Mouse (Mus musculus) CD8-positive naive resting alpha-beta T cell, adult 2 months (primary cell): ENCODE measurements around the gene Mettl7a1.
"Not testable (repeated sequence)": the region's sequence is repeated elsewhere in the genome, so short reads cannot be mapped to it uniquely, and the experiment has no call there.

Experiments used
- DNase-seq, 2 experiments: peaks; one replicate each; pipeline ENCODE4 v3.0.0; 2022; ENCODE audit warnings: low read depth in 2 of 2, low spot score in 2 of 2

Gene Mettl7a1

GRCm38 (mm10) chr15:100304019-100304991 is at the start of gene Mettl7a1:
TSS of gene Mettl7a1 (plus strand) at chr15:100304140.
- DNase-seq = peak; percentile 17 to 35

GRCm38 (mm10) chr15:100256386-100256785 is 47.6 kb upstream of the Mettl7a1 start:
- no peak for DNase-seq

- no peak for DNase-seq
Observed at GRCm38 (mm10) chr15:100257305-100257704, 46.6 kb upstream of the Mettl7a1 start.

- DNase-seq = no peak
Observed at GRCm38 (mm10) chr15:100258646-100259425, 45.1 kb upstream of the Mettl7a1 start.

- DNase-seq = not testable (repeated sequence)
Observed at GRCm38 (mm10) chr15:100260351-100260750, 43.6 kb upstream of the Mettl7a1 start.

- DNase-seq = peak in 1 of 2 experiments; percentile 15
Observed at GRCm38 (mm10) chr15:100263246-100263905, 40.6 kb upstream of the Mettl7a1 start.

- no peak for DNase-seq
Observed at GRCm38 (mm10) chr15:100265586-100266325, 38.2 kb upstream of the Mettl7a1 start.

GRCm38 (mm10) chr15:100268916-100269315 is 35.0 kb upstream of the Mettl7a1 start:
- DNase-seq = no peak

- DNase-seq = no peak
Observed at GRCm38 (mm10) chr15:100269776-100270175, 34.2 kb upstream of the Mettl7a1 start.

GRCm38 (mm10) chr15:100270609-100271008 is 33.3 kb upstream of the Mettl7a1 start:
- DNase-seq = not testable (repeated sequence)

GRCm38 (mm10) chr15:100271411-100271810 is 32.5 kb upstream of the Mettl7a1 start:
- DNase-seq = no peak

- not testable (repeated sequence) for DNase-seq
Observed at GRCm38 (mm10) chr15:100273791-100274308, 30.1 kb upstream of the Mettl7a1 start.

GRCm38 (mm10) chr15:100274790-100275559 is 29.0 kb upstream of the Mettl7a1 start:
- no peak for DNase-seq

GRCm38 (mm10) chr15:100276403-100276802 is 27.5 kb upstream of the Mettl7a1 start:
- DNase-seq = no peak

GRCm38 (mm10) chr15:100277586-100277985 is 26.4 kb upstream of the Mettl7a1 start:
- DNase-seq = no peak

- no peak for DNase-seq
Observed at GRCm38 (mm10) chr15:100280626-100281025, 23.3 kb upstream of the Mettl7a1 start, which contains the start of gene Tmprss12. TSS of gene Tmprss12 (plus strand) at chr15:100280837.

- no peak for DNase-seq
Observed at GRCm38 (mm10) chr15:100288980-100289379, 15.0 kb upstream of the Mettl7a1 start.

GRCm38 (mm10) chr15:100290858-100291257 is 13.1 kb upstream of the Mettl7a1 start:
- no peak for DNase-seq

GRCm38 (mm10) chr15:100292326-100292725 is 11.6 kb upstream of the Mettl7a1 start:
- DNase-seq = no peak
